Mouse (Mus musculus) CD8-positive naive resting alpha-beta T cell, adult 2 months (primary cell): ENCODE data around the gene Atp1a2.

Experiments used
- DNase-seq, 2 experiments: peaks; one replicate each; pipeline ENCODE4 v3.0.0; 2022; ENCODE audit warnings: low read depth in 2 of 2, low spot score in 2 of 2

Atp1a2 gene

GRCm38 (mm10) chr1:172324725-172325124 is 26.9 kb upstream of the Atp1a2 start:
- DNase-seq, result peak; percentile 56 to 63

- no peak for DNase-seq
These were observed 26.0 kb upstream of the Atp1a2 start for GRCm38 (mm10) chr1:172323801-172324359.

- no peak for DNase-seq
These were observed 25.4 kb upstream of the Atp1a2 start for GRCm38 (mm10) chr1:172323298-172323697.

- DNase-seq, result no peak
These were observed 24.9 kb upstream of the Atp1a2 start for GRCm38 (mm10) chr1:172322725-172323124.

GRCm38 (mm10) chr1:172319921-172320411 is 22.1 kb upstream of the Atp1a2 start:
- no peak for DNase-seq

GRCm38 (mm10) chr1:172319346-172319745 is 21.5 kb upstream of the Atp1a2 start:
- no peak for DNase-seq

GRCm38 (mm10) chr1:172318424-172319035 is 20.7 kb upstream of the Atp1a2 start:
- no peak for DNase-seq

GRCm38 (mm10) chr1:172317946-172318345 is 20.1 kb upstream of the Atp1a2 start:
- no peak for DNase-seq

- no peak for DNase-seq
These were observed 19.6 kb upstream of the Atp1a2 start for GRCm38 (mm10) chr1:172317431-172317830.

- DNase-seq, result no peak
These were observed 17.0 kb upstream of the Atp1a2 start for GRCm38 (mm10) chr1:172314911-172315310.

- DNase-seq, result no peak
These were observed 15.9 kb upstream of the Atp1a2 start for GRCm38 (mm10) chr1:172313613-172314411.

- peak in 1 of 2 experiments; percentile 25 for DNase-seq
These were observed 15.1 kb upstream of the Atp1a2 start for GRCm38 (mm10) chr1:172312768-172313561.

GRCm38 (mm10) chr1:172311921-172312767 is 14.3 kb upstream of the Atp1a2 start:
- DNase-seq, result peak; percentile 73

- DNase-seq, result peak in 1 of 2 experiments; percentile 30
These were observed 13.5 kb upstream of the Atp1a2 start for GRCm38 (mm10) chr1:172311248-172311906.

GRCm38 (mm10) chr1:172309699-172310398 is 12.0 kb upstream of the Atp1a2 start:
- peak; percentile 81 to 89 for DNase-seq

- DNase-seq, result no peak
These were observed 10.5 kb upstream of the Atp1a2 start for GRCm38 (mm10) chr1:172308409-172308808.

GRCm38 (mm10) chr1:172307936-172308335 is 10.1 kb upstream of the Atp1a2 start:
- DNase-seq, result no peak

- no peak for DNase-seq
These were observed 9.0 kb upstream of the Atp1a2 start for GRCm38 (mm10) chr1:172306885-172307284.

GRCm38 (mm10) chr1:172306196-172306595 is 8.3 kb upstream of the Atp1a2 start:
- DNase-seq, result no peak
